ENCODE assay signal across 9 mouse cellular contexts in genomic region chr7:122470370-122471280, GRCm38 (mm10).
DNase-seq lines count a peak whose midpoint lies in the region; ATAC-seq and TF ChIP-seq lines count a peak whose summit lies in the region.
"Had no signal": no experiment of that assay in that cellular context is flagged by ENCODE, and none has a peak within 500 bp of the region (broad histone marks: within the 10 kb centered on the region; RNA-seq: fewer than 3 reads in every experiment).

No protein-coding gene starts in this region.

- no peak overlapping the region for H3K4me2 ChIP-seq in liver, embryonic 14.5 days (ENCODE audit: low read depth)
- H3K4me2 ChIP-seq in neural tube, embryonic 13.5 days = no peak overlapping the region
- H3K4me2 ChIP-seq: embryonic facial prominence, embryonic 13.5 days had no signal

- H3K9me3 ChIP-seq in liver, embryonic 14.5 days (ENCODE audit: control insufficient read depth, low read length) = no peaks in the 10 kb centered on the region
- peaks cover 8% of the 10 kb centered on the region; the same call in 1 of the 2 replicates for H3K9me3 ChIP-seq in neural tube, embryonic 13.5 days

- peak; percentile 62 for DNase-seq in CD4-positive helper T cell, adult 2 months (ENCODE audit: low read depth, low spot score)
- DNase-seq in adrenal gland, postnatal 10 days = peak; percentile 87
- DNase-seq in embryo, embryonic 9.5 days (ENCODE audit: extremely low spot score) = peak; percentile 71
- DNase-seq in heart, adult 18-20 months = peak; percentile 46 to 77
- DNase-seq in kidney, postnatal 10 days = peak; percentile 84
- peak; percentile 3 to 14 (median 12) for DNase-seq in liver, embryonic 14.5 days (ENCODE audit: low read depth in 3 of 3, low spot score in 3 of 3)
- DNase-seq in testis, postnatal 14 days (ENCODE audit: low spot score) = peak; percentile 15

- no peak for ATAC-seq in liver, embryonic 14.5 days (ENCODE audit: insufficient read depth)
- ATAC-seq in neural tube, embryonic 13.5 days (ENCODE audit: low read depth) = peak; percentile 58; the same call in 1 of the 2 replicates

- WGBS in liver, embryonic 14.5 days (ENCODE audit: insufficient replicate concordance) = 42% methylated on average over 18 of the region's 18 CpGs
- WGBS in neural tube, embryonic 13.5 days = 55% methylated on average over 18 of the region's 18 CpGs

- no peak overlapping the region for H3K27ac ChIP-seq in liver, embryonic 14.5 days
- H3K27ac ChIP-seq in neural tube, embryonic 13.5 days (replicated peaks) = no peak overlapping the region
- H3K27ac ChIP-seq: embryonic facial prominence, embryonic 13.5 days had no signal

- no peak overlapping the region for H3K4me3 ChIP-seq in liver, embryonic 14.5 days (ENCODE audit: insufficient read depth in 1 of 2, low read depth in 2 of 2, low read length in 2 of 2)
- no peak overlapping the region for H3K4me3 ChIP-seq in neural tube, embryonic 13.5 days
- H3K4me3 ChIP-seq: embryonic facial prominence, embryonic 13.5 days had no signal

- H3K9ac ChIP-seq in liver, embryonic 14.5 days (replicated peaks) = no peak overlapping the region
- H3K9ac ChIP-seq in neural tube, embryonic 13.5 days = no peak overlapping the region
- H3K9ac ChIP-seq: embryonic facial prominence, embryonic 13.5 days had no signal

- H3K4me1 ChIP-seq in liver, embryonic 14.5 days (replicated peaks; ENCODE audit: control insufficient read depth in 2 of 2, insufficient read depth in 2 of 2, low read length in 1 of 2) = no peaks in the 10 kb centered on the region
- H3K4me1 ChIP-seq in neural tube, embryonic 13.5 days (replicated peaks) = no peaks in the 10 kb centered on the region
- H3K4me1 ChIP-seq: embryonic facial prominence, embryonic 13.5 days had no signal

- H3K36me3 ChIP-seq in liver, embryonic 14.5 days (replicated peaks; ENCODE audit: control insufficient read depth, insufficient read depth, low read depth) = no peaks in the 10 kb centered on the region
- no peaks in the 10 kb centered on the region for H3K36me3 ChIP-seq in neural tube, embryonic 13.5 days
- H3K36me3 ChIP-seq: embryonic facial prominence, embryonic 13.5 days had no signal

- no peak for TF ChIP-seq EP300 in liver, embryonic 14.5 days (IDR thresholded peaks at IDR 0.05; ENCODE audit: low read depth)

- peak; percentile 89 for TF ChIP-seq CTCF in liver, embryonic 14.5 days (IDR thresholded peaks at IDR 0.05; ENCODE audit: low read depth)

- H3K27me3 ChIP-seq in liver, embryonic 14.5 days (ENCODE audit: control insufficient read depth, insufficient read depth, low read length) = no peaks in the 10 kb centered on the region
- no peaks in the 10 kb centered on the region for H3K27me3 ChIP-seq in neural tube, embryonic 13.5 days

Comparison
In these comparisons a context has a peak if more than half of its experiments do, and no peak if none do; other contexts are left out.
1. DNase-seq: peak in every context shown above with its lines; median percentile 87 in adrenal gland, postnatal 10 days; 84 in kidney, postnatal 10 days; 71 in embryo, embryonic 9.5 days; 62 in CD4-positive helper T cell, adult 2 months; 62 in heart, adult 18-20 months; 15 in testis, postnatal 14 days; 12 in liver, embryonic 14.5 days.